Mouse (Mus musculus) lung, postnatal 0 days (tissue): Measurements from ENCODE around the gene Nol4l. TPM values are rescaled to one million over a fixed set of nuclear protein-coding genes. Genes with fewer than 3 reads are reported as not detected.

Experiments used
- ATAC-seq: fragments of 200-750 bp; cut with Nextera tagmentation; 2 replicates; pipeline ENCODE4 v1.8.0; 2017; ENCODE audit warnings: moderate library complexity
- DNase-seq: peaks from one replicate; pipeline ENCODE4 v3.0.0-alpha.2; 2016; ENCODE audit warnings: low spot score
- H3K27ac ChIP-seq: fragments of 300-500 bp; sonication (generic); 2 replicates; pipeline ENCODE4 v1.5.1; 2014; ENCODE audit warnings: antibody characterized with exemption, mild to moderate bottlenecking, low read length, mixed read lengths
- H3K27me3 ChIP-seq: fragments of 300-500 bp; sonication (generic); replicated peaks from 2 replicates; pipeline ENCODE4 v1.6.1; 2014; ENCODE audit warnings: low read length, mixed read lengths; ENCODE audit not compliant: insufficient read depth
- H3K36me3 ChIP-seq: fragments of 300-500 bp; sonication (generic); 2 replicates; pipeline ENCODE4 v1.6.1; 2014; ENCODE audit warnings: low read length, mixed read lengths; ENCODE audit not compliant: insufficient read depth
- H3K4me1 ChIP-seq: fragments of 300-500 bp; sonication (generic); 2 replicates; pipeline ENCODE4 v1.6.1; 2014; ENCODE audit warnings: antibody characterized with exemption, low read depth, low read length, mixed read lengths; ENCODE audit not compliant: insufficient read depth
- H3K4me2 ChIP-seq: fragments of 300-500 bp; sonication (generic); replicated peaks from 2 replicates; pipeline ENCODE4 v1.6.1; 2014; ENCODE audit warnings: low read depth, mild to moderate bottlenecking, low read length, moderate library complexity, mixed read lengths
- H3K4me3 ChIP-seq: fragments of 300-500 bp; sonication (generic); 2 replicates; pipeline ENCODE4 v1.5.1; 2014; ENCODE audit warnings: low read depth, low read length
- H3K9ac ChIP-seq: fragments of 300-500 bp; sonication (generic); replicated peaks from 2 replicates; pipeline ENCODE4 v1.6.1; 2014; ENCODE audit warnings: low read depth, mild to moderate bottlenecking
- H3K9me3 ChIP-seq: fragments of 300-500 bp; sonication (generic); 2 replicates; pipeline ENCODE4 v1.6.1; 2016; ENCODE audit warnings: low read length, mixed read lengths
- CTCF ChIP-seq: IDR thresholded peaks from 2 replicates; pipeline ENCODE4 v1.5.1; 2016; ENCODE audit warnings: antibody characterized with exemption, mild to moderate bottlenecking
- EP300 ChIP-seq: IDR thresholded peaks from 2 replicates; pipeline ENCODE4 v1.6.1; 2016; ENCODE audit warnings: antibody characterized with exemption, mild to moderate bottlenecking, control low read depth
- WGBS: fragments of 180-500 bp; shearing (Covaris S2); extraction: QIAGEN DNeasy Blood & Tissue Kit; methylation state at CpG from one replicate; pipeline ENCODE4 v1.1.7; 2014; 5-methylcytosine and 5-hydroxymethylcytosine counted together
- polyA plus RNA-seq: library from polyadenylated mRNA; unstranded; fragments of >200 nt; fragmentation: Nextera tagmentation; extraction: Ambion mirVana; gene quantifications from 2 replicates; pipeline ENCODE4 v1.2.1, GENCODE M21; 2015

Gene Nol4l
- polyA plus RNA-seq, 1 experiment from 2014 or later = 8.3 TPM

DNA sequence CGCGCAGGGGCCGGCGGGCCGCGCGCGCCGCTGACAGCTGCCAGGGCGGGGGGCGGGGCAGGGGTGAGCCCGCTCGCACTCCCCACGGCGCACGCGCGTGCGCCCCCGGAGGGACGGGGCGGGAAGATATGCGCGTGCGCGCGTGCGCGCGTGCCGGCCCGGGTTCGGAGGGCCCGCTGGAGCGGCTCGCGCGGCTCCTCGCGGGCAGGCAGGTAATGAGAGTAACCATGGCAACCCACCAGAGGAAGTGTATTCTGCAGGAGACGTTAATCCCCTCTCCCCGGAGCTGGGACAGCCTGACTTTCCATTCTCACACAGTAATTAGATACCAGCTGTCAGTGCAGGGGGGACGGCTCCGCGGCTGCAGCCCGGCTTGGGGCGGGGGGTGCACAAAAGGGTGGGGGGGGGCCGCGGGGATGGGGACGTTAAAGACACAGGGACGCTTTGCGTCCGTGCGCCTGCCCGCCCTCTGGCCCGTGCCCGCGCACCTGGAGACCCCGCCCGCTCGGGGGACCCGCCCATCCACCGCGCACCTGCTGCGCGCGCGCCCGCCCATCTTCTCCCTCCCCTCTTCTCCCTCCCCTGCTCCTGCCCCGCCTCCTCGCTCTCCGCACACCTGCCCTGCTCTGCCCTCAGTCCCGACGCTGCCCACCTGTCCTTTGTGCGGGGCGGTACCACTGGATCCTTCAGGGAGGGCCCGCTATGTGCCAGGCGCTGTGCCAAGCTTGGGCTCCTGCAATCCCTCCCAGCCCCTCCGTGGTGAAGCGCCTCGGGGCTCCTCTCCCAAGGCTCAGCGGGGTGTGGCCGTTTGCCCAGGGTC, 37.0 kb downstream of the Nol4l start, which contains the start of gene 4930404H24Rik:
Gene 4930404H24Rik, plus strand, starts transcription at position 218 of the 820 bp plus-strand sequence.
- TF ChIP-seq EP300 = no peak
- no peak for TF ChIP-seq CTCF
- peaks cover 9% of the 10 kb centered on the region; the same call in 1 of the 2 replicates for H3K4me1 ChIP-seq
- ATAC-seq = peak; percentile 82

GRCm38 (mm10) chr2:153492179-153492517, 37.6 kb downstream of the Nol4l start:
- H3K4me1 ChIP-seq = peaks cover 9% of the 10 kb centered on the region; the same call in 1 of the 2 replicates
- no peaks in the 10 kb centered on the region for H3K9me3 ChIP-seq
- TF ChIP-seq EP300 = no peak
- no peak for TF ChIP-seq CTCF
- H3K27ac ChIP-seq = no peak overlapping the region
- DNase-seq = peak; percentile 15
- H3K9ac ChIP-seq = no peak overlapping the region; the same call in 1 of the 2 replicates
- no peaks in the 10 kb centered on the region for H3K36me3 ChIP-seq
- H3K27me3 ChIP-seq = 0 out of 2 replicates have a peak, but pooled peaks cover 3% of the 10 kb centered on the region
- WGBS = under 1% methylated on average over 24 of the region's 24 CpGs
- peak; percentile 27 for ATAC-seq
- peak overlapping the region; percentile 61 for H3K4me3 ChIP-seq
- peak overlapping the region; percentile 96 for H3K4me2 ChIP-seq

More for the DNA sequence above, 37.0 kb downstream of the Nol4l start, which contains the start of gene 4930404H24Rik:
- Histone ChIP-seq H3K27me3 (0 out of 2 replicates have a peak, but pooled peaks cover 3% of the 10 kb centered on the region), H3K4me3 (peak within 1 kb of the TSS; percentile 61), H3K36me3 (no peaks in the 10 kb centered on the region), H3K9ac (no peak within 1 kb of the TSS; the same call in 1 of the 2 replicates), H3K4me2 (peak within 1 kb of the TSS; percentile 96), H3K27ac (no peak within 1 kb of the TSS), H3K9me3 (no peaks in the 10 kb centered on the region)
- WGBS = 6% methylated on average over 21 of the region's 83 CpGs
- peak; percentile 79 for DNase-seq

- Histone ChIP-seq H3K27me3 (0 out of 2 replicates have a peak, but pooled peaks cover 3% of the 10 kb centered on the region), H3K9ac (no peak overlapping the region; the same call in 1 of the 2 replicates), H3K27ac (no peak overlapping the region), H3K9me3 (no peaks in the 10 kb centered on the region), H3K4me1 (peaks cover 9% of the 10 kb centered on the region; the same call in 1 of the 2 replicates), H3K4me2 (peak overlapping the region; percentile 96), H3K4me3 (peak overlapping the region; percentile 61), H3K36me3 (no peaks in the 10 kb centered on the region)
- 22% methylated on average over 18 of the region's 18 CpGs for WGBS
- ATAC-seq = no peak
- no peak for DNase-seq
- TF ChIP-seq EP300 (no peak), CTCF (no peak)
These were observed 38.1 kb downstream of the Nol4l start for GRCm38 (mm10) chr2:153491512-153492178.

DNA sequence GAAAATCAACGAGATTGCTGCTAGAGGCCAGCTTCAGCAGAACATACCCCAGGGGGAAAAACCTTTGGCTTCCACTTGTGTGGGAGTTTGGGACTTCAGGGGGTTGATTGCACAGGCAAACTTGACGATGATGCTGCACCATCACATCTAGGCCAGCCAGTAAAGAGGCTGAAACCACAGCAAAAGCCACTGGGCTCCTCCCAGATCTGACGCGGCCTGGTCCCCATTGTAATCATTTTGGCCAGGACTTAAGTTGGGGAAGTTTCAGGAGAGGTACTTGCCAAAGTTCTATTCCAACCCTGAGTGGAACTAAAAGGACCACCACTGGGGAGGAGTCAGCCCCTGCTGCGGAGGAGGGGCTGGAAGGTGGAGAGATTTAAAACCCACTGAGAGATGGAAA, 38.8 kb downstream of the Nol4l start:
- Histone ChIP-seq H3K9me3 (no peaks in the 10 kb centered on the region), H3K4me1 (peaks cover 9% of the 10 kb centered on the region; the same call in 1 of the 2 replicates), H3K9ac (no peak overlapping the region), H3K27me3 (0 out of 2 replicates have a peak, but pooled peaks cover 3% of the 10 kb centered on the region), H3K27ac (no peak overlapping the region), H3K4me2 (no peak overlapping the region), H3K4me3 (no peak overlapping the region), H3K36me3 (no peaks in the 10 kb centered on the region)
- no peak for TF ChIP-seq EP300
- no peak for TF ChIP-seq CTCF
- no peak for ATAC-seq
- WGBS = 42% methylated on average over 5 of the region's 5 CpGs
- no peak for DNase-seq

DNA sequence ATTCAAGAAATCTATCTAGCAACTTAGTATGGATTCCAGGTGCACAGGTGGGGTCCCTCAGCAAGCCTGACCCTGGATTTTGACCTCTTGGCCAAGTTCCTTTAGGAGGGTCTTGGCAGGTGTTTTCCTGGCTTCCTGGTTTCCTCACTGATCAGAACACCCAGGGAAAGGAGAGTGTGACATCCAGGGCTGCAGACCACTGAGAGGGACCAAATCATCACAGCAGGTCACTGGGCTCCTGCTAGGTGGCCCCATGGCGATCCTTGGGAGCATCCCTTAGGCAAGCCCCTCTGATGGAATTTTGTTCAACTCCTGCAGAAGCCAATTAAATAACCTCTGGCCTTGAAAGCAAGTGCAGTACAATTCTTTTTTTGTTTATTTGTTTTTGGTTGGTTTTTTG, 39.7 kb downstream of the Nol4l start:
- no peak overlapping the region for H3K27ac ChIP-seq
- no peaks in the 10 kb centered on the region for H3K36me3 ChIP-seq
- H3K9me3 ChIP-seq = no peaks in the 10 kb centered on the region
- H3K4me2 ChIP-seq = no peak overlapping the region
- peaks cover 9% of the 10 kb centered on the region; the same call in 1 of the 2 replicates for H3K4me1 ChIP-seq
- DNase-seq (no peak), ATAC-seq (no peak)
- 76% methylated on average over 1 of the region's 1 CpGs for WGBS
- no peak overlapping the region for H3K9ac ChIP-seq
- TF ChIP-seq CTCF = no peak
- TF ChIP-seq EP300 = no peak
- H3K27me3 ChIP-seq = 0 out of 2 replicates have a peak, but pooled peaks cover 3% of the 10 kb centered on the region
- no peak overlapping the region for H3K4me3 ChIP-seq

GRCm38 (mm10) chr2:153484071-153484470, 45.7 kb downstream of the Nol4l start:
- no peaks in the 10 kb centered on the region for H3K27me3 ChIP-seq
- H3K4me3 ChIP-seq = no peak overlapping the region
- no peak overlapping the region for H3K27ac ChIP-seq
- no peak overlapping the region for H3K9ac ChIP-seq
- no peak overlapping the region for H3K4me2 ChIP-seq
- no peaks in the 10 kb centered on the region for H3K9me3 ChIP-seq
- DNase-seq = no peak
- 65% methylated on average over 4 of the region's 4 CpGs for WGBS
- no peaks in the 10 kb centered on the region for H3K36me3 ChIP-seq
- peaks cover 5% of the 10 kb centered on the region for H3K4me1 ChIP-seq
- TF ChIP-seq CTCF (no peak), EP300 (no peak)
- ATAC-seq = no peak
